Mouse (Mus musculus): ENCODE data around the gene Grin2c.

Gene Grin2c

DNA sequence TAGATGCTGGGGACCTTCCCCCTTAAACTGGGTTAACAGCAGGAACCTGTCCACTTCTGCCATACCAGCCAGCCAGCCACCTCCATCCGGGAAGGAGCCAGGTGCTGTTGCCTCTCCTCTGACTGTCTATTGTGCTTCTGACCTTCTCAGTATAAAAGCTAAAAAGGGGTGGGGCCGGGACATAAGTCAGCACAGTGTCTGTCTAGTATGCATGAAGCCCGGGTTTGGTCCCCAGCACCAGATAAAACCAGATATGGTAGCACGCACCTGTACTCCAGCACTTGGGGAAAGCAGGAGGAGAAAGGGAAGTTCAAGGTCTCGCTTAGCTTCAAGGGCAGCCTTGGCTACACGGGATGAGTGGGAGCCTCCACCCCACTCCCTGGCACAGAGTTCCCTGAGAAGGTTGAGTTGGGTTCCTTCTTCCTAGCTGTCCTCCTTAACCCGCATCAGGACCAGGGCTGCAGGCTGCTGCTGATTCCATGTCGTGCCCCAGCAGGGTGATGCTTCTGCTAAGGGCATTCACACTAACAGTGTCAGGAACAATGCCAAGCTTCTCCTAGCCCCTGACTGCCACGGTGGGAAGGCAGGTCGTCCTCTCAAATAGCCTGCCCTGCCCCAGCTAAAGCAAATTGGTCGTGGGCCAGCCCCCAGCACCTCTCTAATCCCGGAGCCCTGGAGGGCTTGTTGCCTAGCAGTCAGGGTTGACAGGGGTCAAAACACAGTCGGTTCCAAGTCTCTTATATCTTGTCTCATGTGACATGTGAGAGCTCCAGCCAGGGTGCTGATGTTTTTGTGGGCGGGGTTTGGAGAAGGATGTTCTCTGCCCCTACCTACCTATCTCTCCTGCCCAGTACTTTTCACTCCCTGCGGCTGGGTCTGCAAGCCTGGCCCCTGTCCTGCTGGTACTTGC lies 37.8 kb downstream of the Grin2c start:
- no peak for DNase-seq

DNA sequence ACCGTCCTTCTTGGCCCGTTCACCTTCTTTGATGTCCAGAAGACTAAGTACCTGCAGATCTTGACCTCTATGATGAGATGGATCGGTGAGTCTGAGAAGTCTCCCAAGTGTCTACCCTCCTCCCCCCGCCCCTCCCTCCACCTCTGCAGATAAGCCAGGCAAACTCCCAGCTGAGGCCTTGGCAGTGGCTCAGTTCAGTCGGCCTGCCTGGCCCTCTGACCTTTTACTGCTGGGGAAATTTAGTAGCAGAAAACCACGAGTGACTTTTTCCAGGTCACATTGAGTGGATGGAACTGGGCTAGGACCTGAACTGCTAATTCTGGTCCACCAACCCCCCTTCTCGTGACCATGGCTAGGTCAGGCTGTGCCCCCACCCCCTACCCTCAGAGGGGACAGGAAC lies 38.6 kb downstream of the Grin2c start:
- DNase-seq = no peak

DNA sequence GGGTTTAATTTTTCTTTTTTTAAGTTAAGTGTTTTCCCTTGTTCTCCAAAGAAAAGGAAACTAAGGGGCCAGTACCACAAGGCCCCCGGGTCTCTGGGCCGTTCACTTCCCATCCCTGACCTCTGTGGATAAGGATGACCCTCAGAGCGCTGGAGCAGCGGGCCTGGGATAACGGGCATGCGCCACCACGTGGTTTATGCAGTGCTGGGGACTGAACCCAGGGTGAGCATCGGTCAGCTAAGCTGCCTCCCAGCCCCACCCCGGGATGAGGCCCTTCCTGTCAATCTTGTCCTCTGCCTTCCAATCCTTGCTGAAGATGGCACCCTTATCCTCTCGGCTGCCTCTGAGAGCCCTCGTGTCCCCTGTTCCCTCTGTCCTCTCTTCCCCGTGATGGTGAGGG lies 39.4 kb downstream of the Grin2c start:
- DNase-seq = no peak

DNA sequence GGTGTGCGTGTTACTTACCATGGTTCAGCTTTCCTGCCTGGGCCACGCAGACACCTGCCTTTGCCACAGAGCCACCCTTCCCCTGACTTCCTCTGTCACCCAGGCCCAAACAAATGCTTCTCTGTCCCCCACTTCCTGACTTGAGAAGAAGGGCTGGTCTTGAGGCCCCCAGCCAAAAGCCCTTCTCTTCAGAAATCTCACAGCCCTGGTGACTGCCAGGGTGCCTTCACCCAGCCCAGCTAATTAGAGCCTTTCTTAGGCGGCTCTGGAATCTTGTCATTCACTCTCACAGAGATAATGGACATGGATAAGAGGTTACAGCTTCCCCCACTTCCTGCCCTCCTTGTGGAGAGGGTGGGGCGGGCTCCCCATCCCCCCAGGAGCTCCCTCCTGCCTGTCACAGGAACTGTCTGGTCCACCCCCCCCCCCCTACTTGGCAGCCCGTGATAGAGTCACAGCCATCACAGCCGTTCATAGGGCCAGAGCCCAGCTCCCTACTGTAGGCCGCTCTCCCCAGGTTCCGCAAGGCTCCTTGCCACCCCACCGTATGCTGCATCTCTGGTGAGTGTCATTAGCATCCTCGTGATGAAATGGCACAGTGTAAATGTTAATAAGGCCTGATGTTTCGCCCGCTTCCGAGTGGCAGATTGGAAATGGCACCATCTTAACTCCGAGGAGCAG lies 40.1 kb downstream of the Grin2c start:
- no peak for DNase-seq

DNA sequence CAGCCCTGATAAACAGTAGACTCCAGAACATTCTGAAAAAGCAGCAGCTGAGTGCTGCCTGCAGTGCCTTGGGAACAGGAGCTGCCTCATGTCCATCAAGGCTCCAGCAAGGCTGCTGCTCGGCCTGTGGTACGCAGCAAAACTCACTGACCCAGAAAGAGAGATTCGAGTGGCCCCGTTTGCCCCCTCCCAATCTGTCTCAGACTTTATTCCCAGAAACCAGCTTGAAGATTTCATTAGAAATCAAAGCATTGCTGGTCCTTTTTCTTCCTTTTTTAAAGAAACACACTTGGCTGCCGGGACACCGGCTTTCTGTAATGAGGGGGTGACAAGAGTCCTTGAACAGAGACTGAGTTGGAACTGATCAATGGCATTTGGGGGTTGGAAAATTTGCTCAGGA lies 41.7 kb downstream of the Grin2c start:
- no peak for DNase-seq

DNA sequence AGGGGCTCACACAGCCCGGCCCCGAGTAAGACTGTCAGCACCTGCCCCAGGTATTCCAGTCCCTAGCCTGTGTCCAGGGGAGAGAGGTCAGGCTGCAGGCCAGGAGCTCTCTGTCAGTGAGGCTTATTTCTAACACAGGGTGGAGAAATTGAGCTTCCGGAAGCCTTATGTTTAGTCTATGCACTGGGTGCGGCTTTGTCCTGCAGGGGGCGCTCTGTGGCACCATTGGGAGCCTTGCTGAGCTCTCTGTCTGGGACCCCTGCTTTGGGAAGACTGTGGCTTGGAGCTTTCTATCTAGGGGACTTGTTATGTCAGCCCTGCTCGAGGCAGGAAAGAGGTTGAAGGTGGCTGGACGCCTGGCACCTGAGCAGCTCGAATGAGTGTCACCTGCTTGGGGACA lies 42.2 kb downstream of the Grin2c start:
- peak; percentile 74 for DNase-seq

DNA sequence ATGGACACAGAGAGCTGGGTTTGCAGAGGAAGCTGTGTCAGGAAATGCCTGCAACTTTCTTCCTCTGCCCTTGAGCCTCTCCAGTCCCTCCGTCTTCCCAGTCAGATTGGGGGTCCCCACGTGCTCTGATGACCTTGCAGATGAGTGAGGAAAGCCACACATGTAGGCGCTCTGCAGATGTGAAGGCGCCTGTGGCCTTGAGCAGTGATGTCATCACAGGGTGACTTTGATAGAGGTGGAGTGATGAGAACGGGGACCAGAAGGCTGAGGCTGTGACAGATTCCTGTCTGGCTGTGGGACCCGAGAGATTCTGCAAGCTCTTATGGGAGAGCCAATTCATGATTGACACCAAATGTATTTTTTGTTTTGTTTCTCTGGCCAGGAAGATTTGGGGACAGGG lies 43.2 kb downstream of the Grin2c start:
- DNase-seq = no peak

DNA sequence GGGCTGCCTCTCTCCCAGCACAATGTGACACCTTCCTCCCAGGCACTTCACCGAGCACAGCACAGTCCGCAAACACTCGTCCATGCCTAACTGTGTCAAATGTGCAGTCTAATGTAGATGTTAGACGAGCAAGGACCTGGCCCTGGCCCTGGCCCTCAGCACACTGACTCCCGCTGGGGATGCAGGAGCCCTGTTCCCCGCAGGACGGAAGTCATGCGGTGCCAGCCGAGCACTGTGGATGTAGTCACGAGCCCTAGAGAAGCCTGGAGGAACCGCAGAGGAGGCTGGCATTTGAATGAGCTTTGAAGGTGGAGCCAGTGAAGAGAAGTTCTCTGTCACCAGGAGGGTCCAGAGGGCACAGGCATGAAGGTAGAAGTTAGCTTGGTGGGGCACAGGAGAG lies 43.6 kb downstream of the Grin2c start:
- no peak for DNase-seq

DNA sequence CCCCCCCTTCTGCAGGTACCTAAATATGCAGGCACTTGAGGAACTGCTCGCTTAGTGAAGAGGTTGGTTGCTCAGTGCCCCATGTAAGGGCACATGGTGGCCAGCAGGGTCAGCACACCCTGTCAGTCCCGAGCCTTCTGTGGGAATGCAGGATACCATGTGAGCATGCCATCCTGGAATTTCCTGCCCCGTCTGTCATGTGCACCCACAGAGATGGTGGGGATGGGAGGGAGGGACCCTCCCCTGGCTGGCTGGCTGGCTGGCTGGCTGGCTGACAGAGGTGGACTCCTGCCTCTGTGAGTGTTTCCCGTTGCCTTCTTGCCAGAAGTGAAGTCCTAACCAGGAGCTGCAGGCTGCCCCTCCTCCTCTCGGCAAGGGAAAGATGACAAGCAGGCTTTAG lies 44.5 kb downstream of the Grin2c start:
- no peak for DNase-seq

DNA sequence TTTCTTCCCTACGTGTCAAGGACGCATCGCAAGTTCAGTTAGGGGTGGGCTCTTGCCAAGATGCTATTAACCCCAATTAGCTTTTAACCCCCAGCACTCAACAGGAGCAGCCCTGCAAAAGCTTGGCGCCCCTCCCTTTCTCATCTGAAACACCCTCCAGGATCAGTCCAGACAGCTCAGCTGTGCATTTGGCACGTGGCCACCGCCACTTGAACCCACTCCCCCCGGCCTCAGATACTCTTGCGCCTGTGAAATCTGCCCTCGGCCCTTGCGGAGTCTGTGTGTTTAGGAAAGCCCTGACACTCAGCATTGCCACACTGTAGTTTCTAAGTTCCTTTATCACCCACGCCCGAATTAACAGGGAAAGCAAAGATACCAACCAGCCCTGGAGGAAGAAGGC lies 45.0 kb downstream of the Grin2c start:
- no peak for DNase-seq

DNA sequence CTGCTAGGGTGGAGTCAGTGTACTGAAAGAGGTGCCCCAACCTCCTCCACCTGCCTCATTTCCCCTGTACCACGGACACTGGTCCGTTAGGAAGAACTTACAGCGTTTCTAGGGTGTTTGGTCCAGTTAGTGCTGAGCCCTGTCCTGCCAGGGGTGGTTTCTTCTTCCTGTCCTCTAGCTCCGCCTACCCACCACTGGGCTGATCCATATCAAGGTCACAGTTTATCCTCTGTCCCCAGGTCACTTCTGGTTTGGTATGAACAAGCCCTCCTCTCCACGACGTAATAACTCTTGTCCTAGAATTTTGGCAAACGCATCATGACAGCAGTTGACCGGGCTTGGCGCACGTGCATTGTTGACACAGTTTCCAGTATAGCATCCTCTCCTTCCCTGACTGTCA lies 47.4 kb downstream of the Grin2c start:
- no peak for DNase-seq

DNA sequence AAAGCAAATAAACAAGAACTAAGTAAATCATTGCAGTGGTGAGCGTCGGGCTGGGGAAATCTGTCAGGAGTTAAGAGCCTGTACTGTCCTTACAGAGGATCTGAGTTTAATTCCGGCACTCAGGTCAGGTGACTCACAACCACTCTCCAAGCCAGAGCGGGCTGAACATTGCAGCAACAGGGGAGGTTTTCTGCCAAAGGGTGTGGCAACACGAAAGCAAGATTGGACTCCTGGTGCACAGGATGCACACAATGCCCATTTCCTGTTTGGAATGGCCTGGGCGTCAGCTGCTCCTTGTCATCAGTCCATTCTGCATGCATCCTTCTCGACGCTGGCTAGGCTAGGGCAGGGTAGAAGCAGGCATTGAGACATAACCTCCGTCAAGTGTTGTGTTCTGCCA lies 47.8 kb downstream of the Grin2c start:
- DNase-seq = no peak

DNA sequence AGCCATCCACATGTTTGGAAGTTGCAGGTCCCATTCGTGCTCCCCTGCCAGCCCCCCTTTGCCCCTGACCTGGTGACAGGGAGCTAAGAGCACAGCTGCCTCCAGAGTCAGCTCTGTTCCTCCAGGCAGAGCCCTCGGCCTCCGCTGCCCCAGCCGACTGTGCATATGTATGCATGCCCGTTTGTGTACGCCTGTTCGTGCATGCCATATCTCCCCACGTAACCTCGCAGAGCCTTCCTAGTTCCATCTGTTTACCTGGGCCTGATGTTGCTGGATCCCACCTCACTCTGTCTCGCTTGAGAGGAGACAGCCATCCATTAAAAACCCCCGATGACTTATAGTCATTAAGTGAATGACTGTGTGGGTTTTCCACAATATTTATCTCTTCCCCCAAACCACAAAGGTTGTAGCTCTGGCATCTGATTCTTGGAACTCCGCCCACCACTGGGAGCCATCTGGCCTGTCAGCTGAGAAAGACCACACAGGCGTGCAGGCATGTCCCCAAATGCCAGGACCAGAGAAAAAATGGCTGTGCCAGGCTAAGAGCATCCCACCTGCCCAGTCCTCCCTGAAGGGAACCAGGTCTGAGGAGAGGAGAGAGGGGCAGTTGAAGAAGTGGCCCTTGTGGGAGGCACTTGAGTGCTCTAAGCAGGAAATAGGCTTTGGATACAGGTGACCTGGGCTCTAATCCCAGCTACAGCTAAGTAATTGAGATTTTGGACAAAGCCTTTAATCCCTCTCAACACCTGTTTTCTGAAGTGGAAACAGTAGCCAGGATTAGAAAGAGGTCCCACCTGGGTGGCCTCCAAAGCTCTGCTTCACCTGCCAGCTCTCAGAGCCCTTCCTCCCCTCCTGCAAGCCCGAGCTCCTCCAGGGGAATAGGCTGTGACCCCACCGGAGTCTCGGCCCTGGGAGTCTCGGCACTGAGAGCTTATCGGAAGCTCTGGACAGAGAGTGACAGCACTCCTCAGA lies 49.3 kb downstream of the Grin2c start:
- DNase-seq = peak; percentile 95

DNA sequence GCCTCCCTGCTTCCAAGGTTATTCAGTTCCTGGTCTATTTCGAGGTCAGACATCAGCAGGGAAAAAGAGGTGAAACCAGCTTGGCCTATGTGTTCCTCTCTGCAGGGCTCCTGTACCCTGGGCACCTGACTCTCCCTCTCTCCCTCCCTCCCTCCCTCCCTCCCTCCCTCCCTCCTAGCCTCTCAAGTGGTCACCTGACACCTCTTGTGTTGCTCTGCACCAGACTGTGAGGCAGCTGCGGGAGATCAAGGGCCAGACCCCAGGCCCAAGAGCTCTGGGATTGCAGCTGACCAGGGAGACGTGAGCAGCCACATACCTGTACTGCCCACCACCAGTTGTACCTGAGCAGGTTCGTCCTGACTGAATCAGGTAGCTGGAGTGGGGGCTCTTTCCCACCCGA lies 51.9 kb downstream of the Grin2c start:
- DNase-seq = no peak

DNA sequence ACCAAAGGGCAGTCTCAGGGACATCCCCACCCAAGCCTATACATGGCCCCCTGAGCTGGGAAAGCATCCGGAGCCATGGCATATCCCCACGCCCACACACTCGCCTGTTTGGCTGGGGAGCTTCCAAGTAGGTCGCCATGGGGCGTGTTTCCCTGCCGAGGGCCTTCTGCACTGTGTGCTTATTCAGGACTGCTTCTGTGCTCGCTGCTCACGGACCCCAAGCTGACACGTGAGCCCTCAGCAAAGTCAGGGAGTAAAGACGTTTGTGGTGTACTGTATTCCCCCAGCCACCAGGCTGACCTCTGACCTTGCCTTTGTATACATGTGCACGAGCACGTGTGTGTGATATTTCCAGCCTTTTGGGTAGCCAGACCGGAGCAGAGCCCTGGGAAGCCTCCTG lies 54.9 kb downstream of the Grin2c start:
- peak; percentile 80 for DNase-seq

DNA sequence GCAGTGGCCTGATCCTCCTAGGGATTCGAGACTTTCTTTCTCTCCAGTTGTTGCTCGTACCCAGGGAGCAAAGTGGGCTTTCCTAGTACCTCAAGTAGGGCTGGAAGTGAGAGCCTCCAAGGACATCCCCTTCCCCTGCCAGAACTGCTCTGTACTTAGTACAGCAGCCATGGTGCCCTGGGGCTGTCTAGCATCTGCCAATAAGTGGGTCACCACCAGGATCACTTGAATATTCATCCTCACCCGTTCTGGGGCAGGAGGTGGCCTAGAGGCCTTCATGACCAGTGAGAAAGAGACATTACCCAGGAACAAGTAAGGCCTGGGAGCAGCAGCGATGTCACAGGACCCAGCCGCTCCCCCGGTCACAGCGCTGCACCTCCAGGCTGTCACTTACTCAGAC lies 57.1 kb downstream of the Grin2c start:
- no peak for DNase-seq

DNA sequence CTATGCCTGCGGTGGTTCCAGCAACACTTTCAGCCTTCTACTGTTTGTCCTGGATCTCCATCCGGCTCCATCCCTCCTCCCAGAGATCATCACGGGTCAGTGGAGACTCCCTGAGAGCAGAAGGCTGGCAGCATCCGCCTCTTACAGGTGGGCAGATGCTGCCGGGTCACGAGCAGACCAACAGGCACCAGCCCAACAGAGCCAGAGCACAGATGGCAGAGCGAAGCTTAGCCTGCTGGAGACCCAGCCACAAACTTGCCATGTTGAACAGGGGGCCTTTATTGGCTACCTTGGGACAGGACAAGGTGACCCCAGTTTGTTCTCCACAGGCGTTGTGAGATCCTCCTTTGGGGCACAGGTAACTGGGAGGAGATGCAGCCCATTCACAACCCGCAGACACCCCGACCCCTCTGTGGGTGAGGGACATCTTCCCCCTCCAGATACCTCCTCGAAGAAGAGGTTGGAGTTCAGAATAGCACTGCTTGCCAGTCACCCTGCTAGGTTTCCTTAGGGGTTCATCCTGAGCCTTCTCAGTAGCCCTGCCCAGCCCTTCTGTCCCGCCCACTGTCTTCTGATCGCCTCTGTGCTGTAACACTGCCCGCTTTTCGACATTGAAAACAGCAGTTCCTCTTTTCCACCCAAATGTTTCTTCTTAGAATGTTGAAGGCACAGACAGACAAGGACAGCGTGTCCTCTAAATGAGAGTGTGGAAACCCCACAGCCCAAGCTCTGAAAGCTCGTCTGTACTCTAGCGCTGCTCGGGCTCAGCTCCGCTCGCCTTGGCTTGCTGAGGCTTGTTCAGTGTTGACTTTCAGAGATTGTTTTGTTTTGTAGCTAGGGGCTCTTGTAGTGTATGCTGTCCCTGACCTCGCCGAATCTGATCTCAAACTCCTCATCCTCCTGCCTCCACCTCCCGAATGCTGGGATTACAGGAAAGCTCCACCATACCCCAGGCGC lies 58.0 kb downstream of the Grin2c start:
- DNase-seq = no peak

DNA sequence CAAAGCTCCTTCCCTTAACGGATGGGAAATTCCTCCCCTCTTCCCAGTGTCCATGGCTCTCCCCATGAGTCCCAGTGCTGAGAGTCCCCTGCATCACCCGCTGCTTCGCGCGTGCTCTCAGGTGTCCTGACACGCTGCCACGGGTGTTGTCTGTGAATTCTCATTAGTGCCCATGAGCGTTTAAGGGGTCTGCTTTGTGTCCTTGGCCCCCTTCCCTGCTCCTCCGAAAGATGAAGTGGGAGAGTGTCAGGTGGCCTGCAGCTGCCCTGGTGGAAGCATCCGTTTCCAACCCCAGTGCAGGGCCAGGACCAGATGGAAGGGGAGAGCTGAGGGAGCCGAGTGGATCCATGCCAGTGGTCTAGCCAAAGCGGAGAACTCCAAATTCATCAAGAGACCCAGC lies 58.9 kb downstream of the Grin2c start:
- DNase-seq = no peak

DNA sequence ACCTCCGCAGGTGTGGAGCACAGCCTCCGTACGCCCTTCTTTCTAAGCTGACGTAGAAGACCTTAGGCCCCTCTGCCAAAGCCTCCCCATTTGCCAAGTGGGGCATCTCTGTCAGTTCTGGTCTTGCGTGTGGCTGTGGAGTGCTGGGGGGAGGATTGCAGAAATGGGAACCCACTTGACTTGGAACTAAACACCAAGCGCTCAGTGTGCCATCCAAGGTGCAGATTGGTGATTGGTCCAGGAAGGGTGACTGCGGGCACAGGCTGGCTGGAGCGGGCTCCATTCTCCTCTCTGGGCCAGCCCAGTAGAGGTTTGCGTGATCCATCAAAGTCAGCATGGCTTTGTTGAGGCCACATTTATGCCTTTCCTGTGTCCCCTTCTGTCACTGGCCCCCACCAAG lies 64.3 kb downstream of the Grin2c start:
- DNase-seq = no peak

DNA sequence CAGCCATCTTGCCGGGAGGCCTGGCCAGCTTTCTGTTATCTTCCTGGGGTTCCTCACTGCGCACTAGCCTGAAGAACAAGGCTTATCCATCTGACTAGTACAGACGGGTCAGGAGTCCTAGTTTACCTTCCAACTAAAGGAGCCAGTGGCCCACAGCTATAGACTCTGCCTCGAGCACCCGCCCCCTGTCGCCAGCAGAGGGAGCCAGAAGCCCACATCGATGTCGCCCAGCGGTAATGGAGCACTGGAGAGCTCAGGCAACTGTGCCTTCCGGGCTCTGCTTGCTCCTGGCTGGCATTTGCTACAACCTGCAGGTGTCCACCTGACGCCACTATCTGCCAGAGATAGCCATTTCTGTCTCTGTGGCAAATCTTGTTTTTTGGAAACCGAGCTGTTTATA lies 64.7 kb downstream of the Grin2c start:
- DNase-seq = peak; percentile 94

DNA sequence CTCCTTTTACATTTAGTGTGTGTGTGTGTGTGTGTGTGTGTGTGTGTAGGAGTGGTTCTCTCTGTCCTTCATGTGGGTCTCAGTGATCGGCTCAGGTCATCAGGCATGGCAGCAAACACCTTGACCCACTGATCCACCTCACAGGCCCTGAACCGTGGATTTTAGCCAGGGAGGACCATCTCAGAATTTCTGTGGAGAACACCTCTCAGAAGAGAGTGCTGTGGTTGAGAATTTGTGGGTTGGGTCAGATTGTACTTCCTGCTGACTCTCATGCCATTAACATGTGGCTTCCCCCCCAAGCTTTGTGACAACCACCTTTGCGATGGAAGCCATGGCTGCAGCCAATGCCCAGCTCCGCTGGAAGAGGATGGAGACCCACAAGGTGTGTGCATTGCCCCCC lies 66.5 kb downstream of the Grin2c start:
- DNase-seq = no peak
